Mouse (Mus musculus): Measurements from ENCODE around the gene Rhox4e.
"Not testable (repeated sequence)": the region's sequence is repeated elsewhere in the genome, so short reads cannot be mapped to it uniquely, and the experiment has no call there.

Rhox4e gene

DNA sequence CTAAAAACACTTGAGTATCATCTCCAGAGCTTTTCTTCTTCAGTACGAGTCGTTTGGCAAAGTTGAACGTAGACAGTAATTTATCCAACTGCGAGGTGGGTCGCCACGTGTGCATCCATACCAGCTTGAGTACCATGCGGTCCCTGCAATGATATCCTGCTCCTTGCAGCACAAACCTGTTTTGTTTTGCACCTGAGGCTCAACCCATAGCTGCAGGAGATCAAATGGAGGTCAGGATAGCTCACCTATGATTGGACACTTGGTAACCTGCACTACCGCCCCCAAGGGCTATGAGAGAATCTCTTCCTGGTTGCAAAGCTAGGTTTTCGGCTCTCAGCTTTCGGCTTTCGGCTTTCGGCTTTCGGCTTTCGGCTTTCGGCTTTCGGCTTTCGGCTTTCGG is at the start of gene Rhox4e:
Gene Rhox4e (plus strand): TSS at position 301 of the 400 bp plus-strand sequence.
- DNase-seq: not testable (repeated sequence)

GRCm38 (mm10) chrX:37514059-37514458 is 43.2 kb upstream of the Rhox4e start, which contains the start of gene Rhox4d:
TSS of gene Rhox4d (plus strand) at chrX:37514359.
- not testable (repeated sequence) for DNase-seq

DNA sequence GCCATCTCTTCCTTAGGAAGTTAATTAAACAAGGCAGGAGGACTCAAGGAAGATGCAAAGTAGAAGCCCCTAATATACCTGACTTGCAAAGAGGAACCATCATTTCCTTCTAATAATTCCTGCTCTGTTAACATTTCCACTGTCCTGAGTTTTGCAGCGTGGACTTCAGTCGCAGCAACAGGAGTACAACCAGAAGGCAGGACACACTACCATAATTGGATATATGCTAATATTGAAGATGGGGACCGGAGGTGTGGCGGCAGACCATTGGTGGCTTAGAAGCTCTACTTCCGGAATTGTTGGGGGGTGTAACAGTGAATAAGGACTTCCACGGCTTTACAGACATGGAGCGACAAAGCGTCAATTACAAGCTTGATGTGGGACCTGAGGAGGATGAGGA is 27.1 kb upstream of the Rhox4e start, which contains the start of gene Rhox2e:
Gene Rhox2e (plus strand): TSS at position 301 of the 400 bp plus-strand sequence.
- DNase-seq: not testable (repeated sequence)

DNA sequence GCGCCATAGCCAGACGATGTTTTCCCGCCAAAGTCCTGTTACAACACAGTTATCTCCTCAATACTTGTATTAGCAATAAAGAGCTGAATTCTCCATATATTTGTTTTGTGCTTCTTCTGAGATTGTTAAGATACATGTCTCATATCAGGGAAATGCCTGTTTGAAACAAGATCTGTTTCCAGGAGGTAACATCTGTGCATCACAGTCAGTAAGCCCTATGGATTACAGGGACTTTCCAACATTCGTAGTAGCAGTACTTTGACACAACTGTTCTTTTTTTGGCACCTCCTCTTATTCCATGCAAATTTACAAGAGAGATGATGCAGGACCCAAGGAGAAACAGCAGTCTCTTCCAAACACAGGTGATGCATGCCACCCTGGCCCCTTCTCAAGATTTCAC is 15.5 kb upstream of the Rhox4e start, which contains the start of gene Rhox3e:
Gene Rhox3e (plus strand): TSS at position 301 of the 400 bp plus-strand sequence.
- DNase-seq: not testable (repeated sequence)

DNA sequence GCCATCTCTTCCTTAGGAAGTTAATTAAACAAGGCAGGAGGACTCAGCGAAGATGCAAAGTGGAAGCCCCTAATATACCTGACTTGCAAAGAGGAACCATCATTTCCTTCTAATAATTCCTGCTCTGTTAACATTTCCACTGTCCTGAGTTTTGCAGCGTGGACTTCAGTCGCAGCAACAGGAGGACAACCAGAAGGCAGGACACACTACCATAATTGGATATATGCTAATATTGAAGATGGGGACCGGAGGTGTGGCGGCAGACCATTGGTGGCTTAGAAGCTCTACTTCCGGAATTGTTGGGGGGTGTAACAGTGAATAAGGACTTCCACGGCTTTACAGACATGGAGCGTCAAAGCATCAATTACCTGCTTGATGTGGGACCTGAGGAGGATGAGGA is 13.9 kb downstream of the Rhox4e start, which contains the start of gene Rhox2f:
Gene Rhox2f (plus strand): TSS at position 301 of the 400 bp plus-strand sequence.
- DNase-seq: not testable (repeated sequence)

- not testable (repeated sequence) for DNase-seq
Measured at GRCm38 (mm10) chrX:37572638-37573037, 15.4 kb downstream of the Rhox4e start.

GRCm38 (mm10) chrX:37580692-37581091 is 23.5 kb downstream of the Rhox4e start, which contains the start of gene Rhox3f:
TSS of gene Rhox3f (plus strand) at chrX:37580992.
- not testable (repeated sequence) for DNase-seq

DNA sequence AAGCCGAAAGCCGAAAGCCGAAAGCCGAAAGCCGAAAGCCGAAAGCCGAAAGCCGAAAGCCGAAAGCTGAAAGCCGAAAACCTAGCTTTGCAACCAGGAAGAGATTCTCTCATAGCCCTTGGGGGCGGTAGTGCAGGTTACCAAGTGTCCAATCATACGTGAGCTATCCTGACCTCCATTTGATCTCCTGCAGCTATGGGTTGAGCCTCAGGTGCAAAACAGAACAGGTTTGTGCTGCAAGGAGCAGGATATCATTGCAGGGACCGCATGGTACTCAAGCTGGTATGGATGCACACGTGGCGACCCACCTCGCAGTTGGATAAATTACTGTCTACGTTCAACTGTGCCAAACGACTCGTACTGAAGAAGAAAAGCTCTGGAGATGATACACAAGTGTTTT is 50.4 kb downstream of the Rhox4e start, which contains the start of gene Rhox4f:
Gene Rhox4f (minus strand): TSS at position 101 of the 400 bp plus-strand sequence.
- not testable (repeated sequence) for DNase-seq
